Mouse (Mus musculus) myocyte (in vitro differentiated cells): Measurements from ENCODE around the gene Hnrnpk. TPM values are rescaled to one million over a fixed set of nuclear protein-coding genes. Genes with fewer than 3 reads are reported as not detected.

ENCODE experiments used
- H3K27me3 ChIP-seq: one replicate; pipeline ENCODE4 v1.6.1; 2011; ENCODE audit not compliant: control insufficient read depth, insufficient read depth, insufficient read length
- H3K36me3 ChIP-seq: one replicate; pipeline ENCODE4 v1.6.1; 2011; ENCODE audit not compliant: control insufficient read depth, insufficient read depth
- H3K4me2 ChIP-seq: one replicate; pipeline ENCODE4 v1.6.1; 2011; ENCODE audit warnings: low read depth, control low read depth
- H3K4me3 ChIP-seq: one replicate; pipeline ENCODE4 v1.5.1; 2011; ENCODE audit warnings: mild to moderate bottlenecking, control low read depth, moderate library complexity
- H3K79me2 ChIP-seq: one replicate; pipeline ENCODE4 v1.6.1; 2011; ENCODE audit not compliant: control insufficient read depth, insufficient read depth
- H3ac ChIP-seq: one replicate; pipeline ENCODE4 v1.6.1; 2011; ENCODE audit not compliant: control insufficient read depth, insufficient read length
- CEBPB ChIP-seq: IDR thresholded peaks from 2 replicates; pipeline ENCODE4 v1.6.1; 2011; ENCODE audit warnings: mild to moderate bottlenecking, moderate library complexity; ENCODE audit not compliant: poor library complexity, insufficient read depth, severe bottlenecking
- E2F4 ChIP-seq: IDR thresholded peaks from one replicate; pipeline ENCODE4 v1.6.1; 2011; ENCODE audit warnings: mild to moderate bottlenecking, control low read depth, moderate library complexity; ENCODE audit not compliant: insufficient read depth
- MAX ChIP-seq: IDR thresholded peaks from one replicate; pipeline ENCODE4 v1.6.1; 2011; ENCODE audit warnings: low read depth, mild to moderate bottlenecking, control low read depth
- MYOD1 ChIP-seq, 3 experiments: IDR thresholded peaks; one replicate each; pipeline ENCODE4 v1.6.1; 2011; ENCODE audit warnings: control low read depth in 2 of 3, low read depth in 2 of 3, mild to moderate bottlenecking in 2 of 3, moderate library complexity in 1 of 3; ENCODE audit not compliant: insufficient read length in 2 of 3, control insufficient read depth in 1 of 3
- MYOG ChIP-seq, 3 experiments: IDR thresholded peaks; one replicate each; pipeline ENCODE4 v1.6.1; 2011; ENCODE audit warnings: control low read depth in 2 of 3, low read depth in 2 of 3, mild to moderate bottlenecking in 2 of 3; ENCODE audit not compliant: insufficient read length in 2 of 3, control insufficient read depth in 1 of 3, insufficient read depth in 1 of 3
- POLR2A ChIP-seq: IDR thresholded peaks from one replicate; pipeline ENCODE4 v1.6.1; 2011; ENCODE audit warnings: low read depth, mild to moderate bottlenecking, control low read depth, moderate library complexity; ENCODE audit not compliant: insufficient read length
- POLR2AphosphoS2 ChIP-seq: IDR thresholded peaks from one replicate; pipeline ENCODE4 v1.6.1; 2011; ENCODE audit warnings: low read depth, control low read depth; ENCODE audit not compliant: insufficient read length
- REST ChIP-seq: IDR thresholded peaks from one replicate; pipeline ENCODE4 v1.6.1; 2011; ENCODE audit warnings: mild to moderate bottlenecking, control low read depth, moderate library complexity; ENCODE audit not compliant: insufficient read depth, insufficient read length
- SRF ChIP-seq: IDR thresholded peaks from one replicate; pipeline ENCODE4 v1.6.1; 2011; ENCODE audit warnings: low read depth; ENCODE audit not compliant: control insufficient read depth, insufficient read length
- TCF12 ChIP-seq: IDR thresholded peaks from one replicate; pipeline ENCODE4 v1.6.1; 2011; ENCODE audit warnings: mild to moderate bottlenecking, control low read depth; ENCODE audit not compliant: poor library complexity, insufficient read depth, severe bottlenecking
- TCF3 ChIP-seq: IDR thresholded peaks from one replicate; pipeline ENCODE4 v1.6.1; 2011; ENCODE audit warnings: low read depth, control low read depth; ENCODE audit not compliant: insufficient read length
- USF1 ChIP-seq: IDR thresholded peaks from one replicate; pipeline ENCODE4 v1.6.1; 2011; ENCODE audit warnings: low read depth, mild to moderate bottlenecking, control low read depth, moderate library complexity
- polyA plus RNA-seq: library from polyadenylated mRNA; unstranded; fragments of >200 nt; fragmentation: generic; extraction: Trizol; gene quantifications from one replicate; pipeline ENCODE4 v1.2.1, GENCODE M21; 2012; ENCODE audit warnings: missing spikeins

Hnrnpk gene
- polyA plus RNA-seq, 1 experiment: 289 TPM

- Histone ChIP-seq H3K4me2 (no peak overlapping the region), H3K79me2 (no peaks in the 10 kb centered on the region), H3K36me3 (no peaks in the 10 kb centered on the region), H3K4me3 (no peak overlapping the region), H3ac (no peak overlapping the region), H3K27me3 (no peaks in the 10 kb centered on the region)
- no peak for TF ChIP-seq CEBPB
- no peak for TF ChIP-seq TCF3
- TF ChIP-seq MYOD1 (IDR thresholded peaks at IDR 0.05; ENCODE audit: control insufficient read depth in 1 of 3, insufficient read length in 2 of 3, low read depth in 2 of 3): peak in 1 of 3 experiments; percentile 21
- no peak for TF ChIP-seq POLR2AphosphoS2
- no peak for TF ChIP-seq MAX
- TF ChIP-seq SRF: no peak
- TF ChIP-seq USF1: no peak
- TF ChIP-seq TCF12: no peak
Measured at GRCm38 (mm10) chr13:58439716-58440115, 36.6 kb upstream of the Hnrnpk start.

- Histone ChIP-seq H3K79me2 (no peaks in the 10 kb centered on the region), H3K4me3 (no peak overlapping the region), H3K4me2 (peak overlapping the region; percentile 14), H3ac (no peak overlapping the region), H3K36me3 (no peaks in the 10 kb centered on the region), H3K27me3 (no peaks in the 10 kb centered on the region)
- TF ChIP-seq E2F4: no peak
- TF ChIP-seq MYOD1 (IDR thresholded peaks at IDR 0.05; ENCODE audit: control insufficient read depth in 1 of 3, insufficient read length in 2 of 3, low read depth in 2 of 3): no peak
- TF ChIP-seq POLR2A: no peak
- TF ChIP-seq CEBPB: 0 out of 2 replicates have a peak, but pooled peaks have one; percentile 15
- TF ChIP-seq MAX: no peak
Measured at GRCm38 (mm10) chr13:58423061-58423660, 20.0 kb upstream of the Hnrnpk start.

DNA sequence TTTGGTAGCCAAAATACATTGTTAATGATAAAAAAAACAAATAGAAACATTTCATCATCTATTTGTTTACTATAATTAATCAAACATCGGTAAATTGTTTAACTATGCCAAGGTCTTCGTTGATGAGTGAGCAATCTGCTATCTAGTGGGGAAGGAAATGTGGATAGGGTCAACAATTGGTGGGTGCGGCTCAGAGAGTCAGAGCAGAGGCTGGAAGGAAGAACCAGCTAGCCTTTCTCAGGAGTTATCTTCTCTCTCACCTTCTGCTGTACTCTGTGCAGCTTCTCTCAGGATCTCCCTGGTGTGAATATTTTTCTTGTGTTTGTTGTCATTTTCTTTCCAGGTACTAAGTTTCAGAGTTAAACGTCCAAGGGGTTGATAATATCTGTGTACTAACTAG, 19.1 kb upstream of the Hnrnpk start:
- Histone ChIP-seq H3ac (no peak overlapping the region), H3K27me3 (no peaks in the 10 kb centered on the region), H3K79me2 (no peaks in the 10 kb centered on the region), H3K4me2 (no peak overlapping the region), H3K4me3 (no peak overlapping the region), H3K36me3 (no peaks in the 10 kb centered on the region)
- TF ChIP-seq MYOD1 (IDR thresholded peaks at IDR 0.05; ENCODE audit: control insufficient read depth in 1 of 3, insufficient read length in 2 of 3, low read depth in 2 of 3) (no peak), USF1 (no peak), POLR2A (no peak)

- Histone ChIP-seq H3K79me2 (no peaks in the 10 kb centered on the region), H3K4me3 (no peak overlapping the region), H3ac (no peak overlapping the region), H3K4me2 (no peak overlapping the region), H3K27me3 (no peaks in the 10 kb centered on the region), H3K36me3 (no peaks in the 10 kb centered on the region)
- TF ChIP-seq MAX: no peak
- TF ChIP-seq MYOG (IDR thresholded peaks at IDR 0.05; ENCODE audit: control insufficient read depth in 1 of 3, insufficient read depth in 1 of 3, insufficient read length in 2 of 3, low read depth in 2 of 3): peak in 2 of 3 experiments; percentile 67 to 70
- peak; percentile 25 for TF ChIP-seq TCF12
- peak in 2 of 3 experiments; percentile 57 to 84 for TF ChIP-seq MYOD1 (IDR thresholded peaks at IDR 0.05; ENCODE audit: control insufficient read depth in 1 of 3, insufficient read length in 2 of 3, low read depth in 2 of 3)
- peak; percentile 15 for TF ChIP-seq TCF3
Measured at GRCm38 (mm10) chr13:58421026-58421425, 17.9 kb upstream of the Hnrnpk start.

GRCm38 (mm10) chr13:58419266-58419665, 16.1 kb upstream of the Hnrnpk start:
- Histone ChIP-seq H3K79me2 (no peaks in the 10 kb centered on the region), H3K4me2 (no peak overlapping the region), H3K4me3 (no peak overlapping the region), H3K36me3 (no peaks in the 10 kb centered on the region), H3ac (no peak overlapping the region), H3K27me3 (no peaks in the 10 kb centered on the region)
- TF ChIP-seq TCF3: no peak
- TF ChIP-seq POLR2A: no peak
- TF ChIP-seq TCF12: no peak
- TF ChIP-seq CEBPB: no peak
- TF ChIP-seq MYOD1 (IDR thresholded peaks at IDR 0.05; ENCODE audit: control insufficient read depth in 1 of 3, insufficient read length in 2 of 3, low read depth in 2 of 3): no peak
- no peak for TF ChIP-seq USF1
- TF ChIP-seq MAX: no peak
- TF ChIP-seq E2F4: no peak
- no peak for TF ChIP-seq MYOG (IDR thresholded peaks at IDR 0.05; ENCODE audit: control insufficient read depth in 1 of 3, insufficient read depth in 1 of 3, insufficient read length in 2 of 3, low read depth in 2 of 3)
- TF ChIP-seq POLR2AphosphoS2: no peak
- TF ChIP-seq SRF: no peak
- TF ChIP-seq REST: no peak
